Mouse (Mus musculus): Measurements from ENCODE around the gene Spata13. TPM values are rescaled to one million over a fixed set of nuclear protein-coding genes. Genes with fewer than 3 reads are reported as not detected.

The Spata13 gene
- polyA plus RNA-seq, 1 experiment from 2014 or later: 73.2 TPM

DNA sequence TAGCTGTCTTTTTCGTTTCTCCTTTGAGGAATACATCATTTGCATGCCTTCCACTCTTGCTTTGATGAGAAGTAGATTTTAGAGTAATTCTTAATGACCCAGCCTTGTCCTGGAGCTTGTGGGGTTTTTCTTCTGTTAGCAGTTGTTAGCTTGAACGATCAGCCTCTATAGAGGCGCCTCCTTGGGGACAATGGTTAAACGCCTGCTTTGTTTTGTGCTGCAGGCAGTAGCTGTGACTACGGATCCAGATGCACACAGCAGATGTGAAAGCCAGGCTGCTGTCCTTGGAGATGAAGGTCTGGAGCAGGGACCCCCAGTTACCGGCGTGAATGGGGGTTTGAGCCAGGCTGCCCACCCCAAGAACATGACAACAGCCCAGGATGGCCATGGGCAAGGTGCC, 56.8 kb downstream of the Spata13 start:
- H3K4me3 ChIP-seq (ENCODE audit: low read depth, low read length): no peak overlapping the region
- H3K36me3 ChIP-seq (ENCODE audit: control insufficient read depth, insufficient read depth, low read length): no peaks in the 10 kb centered on the region
- no peak overlapping the region for H3K9ac ChIP-seq (ENCODE audit: low read depth, low read length)
- DNase-seq (ENCODE audit: low spot score): no peak
- H3K9me3 ChIP-seq (ENCODE audit: control insufficient read depth, low read length): no peaks in the 10 kb centered on the region
- no peak overlapping the region for H3K4me2 ChIP-seq (replicated peaks; ENCODE audit: low read depth, low read length)
- H3K4me1 ChIP-seq (replicated peaks; ENCODE audit: control insufficient read depth, insufficient read depth, low read length): peaks cover 9% of the 10 kb centered on the region
- H3K27ac ChIP-seq (ENCODE audit: low read depth, low read length): peak overlapping the region; percentile 30; the same call in 1 of the 2 replicates
- 34% methylated on average over 7 of the region's 7 CpGs for WGBS
- ATAC-seq (ENCODE audit: low FRiP score): no peak
- H3K27me3 ChIP-seq (ENCODE audit: control insufficient read depth, insufficient read depth, low read length): no peaks in the 10 kb centered on the region

DNA sequence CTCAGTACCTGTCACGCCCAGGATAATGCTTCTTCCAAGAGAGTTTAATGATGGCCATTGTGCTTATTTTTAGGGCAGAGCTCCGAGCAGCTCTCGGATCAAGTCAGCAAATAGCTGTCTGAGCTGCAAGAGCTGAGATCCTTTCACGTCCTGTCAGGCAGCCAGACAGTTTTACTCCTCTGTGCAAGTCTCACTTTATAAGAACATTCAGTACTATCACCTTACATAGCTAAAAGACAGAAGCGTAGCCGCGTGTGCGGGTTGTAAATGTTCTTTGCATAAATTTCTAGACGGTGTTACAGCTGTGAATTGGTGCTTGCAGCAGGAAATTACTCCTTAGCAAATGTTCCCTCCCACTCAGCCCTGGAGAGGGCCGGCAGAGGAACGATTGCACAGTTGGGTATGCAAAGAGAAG, 59.3 kb downstream of the Spata13 start:
- Histone ChIP-seq H3K27me3 (ENCODE audit: control insufficient read depth, insufficient read depth, low read length) (no peaks in the 10 kb centered on the region), H3K4me3 (ENCODE audit: low read depth, low read length) (no peak overlapping the region), H3K9me3 (ENCODE audit: control insufficient read depth, low read length) (no peaks in the 10 kb centered on the region), H3K36me3 (ENCODE audit: control insufficient read depth, insufficient read depth, low read length) (no peaks in the 10 kb centered on the region), H3K4me2 (replicated peaks; ENCODE audit: low read depth, low read length) (no peak overlapping the region), H3K4me1 (replicated peaks; ENCODE audit: control insufficient read depth, insufficient read depth, low read length) (peaks cover 5% of the 10 kb centered on the region; the same call in 1 of the 2 replicates), H3K27ac (ENCODE audit: low read depth, low read length) (no peak overlapping the region), H3K9ac (ENCODE audit: low read depth, low read length) (no peak overlapping the region)
- ATAC-seq (ENCODE audit: low FRiP score) (no peak), DNase-seq (ENCODE audit: low spot score) (no peak)
- WGBS: 67% methylated on average over 11 of the region's 11 CpGs

- WGBS: 86% methylated on average over 5 of the region's 5 CpGs
- ATAC-seq (ENCODE audit: low FRiP score) (no peak), DNase-seq (ENCODE audit: low spot score) (no peak)
- Histone ChIP-seq H3K27me3 (ENCODE audit: control insufficient read depth, insufficient read depth, low read length) (no peaks in the 10 kb centered on the region), H3K4me2 (replicated peaks; ENCODE audit: low read depth, low read length) (no peak overlapping the region), H3K9me3 (ENCODE audit: control insufficient read depth, low read length) (no peaks in the 10 kb centered on the region), H3K36me3 (ENCODE audit: control insufficient read depth, insufficient read depth, low read length) (no peaks in the 10 kb centered on the region), H3K4me1 (replicated peaks; ENCODE audit: control insufficient read depth, insufficient read depth, low read length) (peaks cover 5% of the 10 kb centered on the region; the same call in 1 of the 2 replicates), H3K9ac (ENCODE audit: low read depth, low read length) (no peak overlapping the region), H3K4me3 (ENCODE audit: low read depth, low read length) (no peak overlapping the region), H3K27ac (ENCODE audit: low read depth, low read length) (no peak overlapping the region)
Measured at GRCm38 (mm10) chr14:60693666-60694065, 59.9 kb downstream of the Spata13 start.

- H3K27ac ChIP-seq (ENCODE audit: low read depth, low read length): no peak overlapping the region
- WGBS: 79% methylated on average over 14 of the region's 14 CpGs
- H3K4me2 ChIP-seq (replicated peaks; ENCODE audit: low read depth, low read length): no peak overlapping the region
- H3K4me3 ChIP-seq (ENCODE audit: low read depth, low read length): no peak overlapping the region
- DNase-seq (ENCODE audit: low spot score) (peak; percentile 73), ATAC-seq (ENCODE audit: low FRiP score) (no peak)
- H3K27me3 ChIP-seq (ENCODE audit: control insufficient read depth, insufficient read depth, low read length): no peaks in the 10 kb centered on the region
- peaks cover 5% of the 10 kb centered on the region; the same call in 1 of the 2 replicates for H3K4me1 ChIP-seq (replicated peaks; ENCODE audit: control insufficient read depth, insufficient read depth, low read length)
- no peaks in the 10 kb centered on the region for H3K9me3 ChIP-seq (ENCODE audit: control insufficient read depth, low read length)
- no peaks in the 10 kb centered on the region for H3K36me3 ChIP-seq (ENCODE audit: control insufficient read depth, insufficient read depth, low read length)
- no peak overlapping the region for H3K9ac ChIP-seq (ENCODE audit: low read depth, low read length)
Measured at GRCm38 (mm10) chr14:60694215-60694997, 60.6 kb downstream of the Spata13 start.

GRCm38 (mm10) chr14:60697351-60697750, 63.5 kb downstream of the Spata13 start:
- DNase-seq (ENCODE audit: low spot score) (no peak), ATAC-seq (ENCODE audit: low FRiP score) (no peak)
- H3K4me2 ChIP-seq (replicated peaks; ENCODE audit: low read depth, low read length): no peak overlapping the region
- no peaks in the 10 kb centered on the region for H3K36me3 ChIP-seq (ENCODE audit: control insufficient read depth, insufficient read depth, low read length)
- 85% methylated on average over 8 of the region's 8 CpGs for WGBS
- no peaks in the 10 kb centered on the region for H3K27me3 ChIP-seq (ENCODE audit: control insufficient read depth, insufficient read depth, low read length)
- H3K4me1 ChIP-seq (replicated peaks; ENCODE audit: control insufficient read depth, insufficient read depth, low read length): no peaks in the 10 kb centered on the region
- H3K27ac ChIP-seq (ENCODE audit: low read depth, low read length): no peak overlapping the region
- H3K9ac ChIP-seq (ENCODE audit: low read depth, low read length): no peak overlapping the region
- no peak overlapping the region for H3K4me3 ChIP-seq (ENCODE audit: low read depth, low read length)
- no peaks in the 10 kb centered on the region for H3K9me3 ChIP-seq (ENCODE audit: control insufficient read depth, low read length)

- Histone ChIP-seq H3K27ac (ENCODE audit: low read depth, low read length) (no peak overlapping the region), H3K4me2 (replicated peaks; ENCODE audit: low read depth, low read length) (no peak overlapping the region), H3K27me3 (ENCODE audit: control insufficient read depth, insufficient read depth, low read length) (no peaks in the 10 kb centered on the region), H3K36me3 (ENCODE audit: control insufficient read depth, insufficient read depth, low read length) (no peaks in the 10 kb centered on the region), H3K9ac (ENCODE audit: low read depth, low read length) (no peak overlapping the region), H3K4me3 (ENCODE audit: low read depth, low read length) (no peak overlapping the region), H3K9me3 (ENCODE audit: control insufficient read depth, low read length) (no peaks in the 10 kb centered on the region), H3K4me1 (replicated peaks; ENCODE audit: control insufficient read depth, insufficient read depth, low read length) (no peaks in the 10 kb centered on the region)
- 78% methylated on average over 10 of the region's 10 CpGs for WGBS
- ATAC-seq (ENCODE audit: low FRiP score): no peak
- no peak for DNase-seq (ENCODE audit: low spot score)
Measured at GRCm38 (mm10) chr14:60698980-60699379, 65.2 kb downstream of the Spata13 start.

GRCm38 (mm10) chr14:60702377-60703140, 68.8 kb downstream of the Spata13 start:
- ATAC-seq (ENCODE audit: low FRiP score) (no peak), DNase-seq (ENCODE audit: low spot score) (no peak)
- Histone ChIP-seq H3K36me3 (ENCODE audit: control insufficient read depth, insufficient read depth, low read length) (no peaks in the 10 kb centered on the region), H3K4me2 (replicated peaks; ENCODE audit: low read depth, low read length) (no peak overlapping the region), H3K9ac (ENCODE audit: low read depth, low read length) (no peak overlapping the region), H3K4me3 (ENCODE audit: low read depth, low read length) (no peak overlapping the region), H3K27ac (ENCODE audit: low read depth, low read length) (no peak overlapping the region), H3K27me3 (ENCODE audit: control insufficient read depth, insufficient read depth, low read length) (no peaks in the 10 kb centered on the region), H3K9me3 (ENCODE audit: control insufficient read depth, low read length) (no peaks in the 10 kb centered on the region), H3K4me1 (replicated peaks; ENCODE audit: control insufficient read depth, insufficient read depth, low read length) (no peaks in the 10 kb centered on the region)
- 84% methylated on average over 10 of the region's 10 CpGs for WGBS

- WGBS: 92% methylated on average over 6 of the region's 6 CpGs
- no peaks in the 10 kb centered on the region for H3K36me3 ChIP-seq (ENCODE audit: control insufficient read depth, insufficient read depth, low read length)
Measured at GRCm38 (mm10) chr14:60704510-60704909, 70.7 kb downstream of the Spata13 start.

More at GRCm38 (mm10) chr14:60704510-60704909, 70.7 kb downstream of the Spata13 start:
- H3K9ac ChIP-seq (ENCODE audit: low read depth, low read length): no peak overlapping the region
- no peak overlapping the region for H3K4me3 ChIP-seq (ENCODE audit: low read depth, low read length)
- H3K27ac ChIP-seq (ENCODE audit: low read depth, low read length): no peak overlapping the region
- no peaks in the 10 kb centered on the region for H3K27me3 ChIP-seq (ENCODE audit: control insufficient read depth, insufficient read depth, low read length)
- no peaks in the 10 kb centered on the region for H3K9me3 ChIP-seq (ENCODE audit: control insufficient read depth, low read length)
- no peaks in the 10 kb centered on the region for H3K4me1 ChIP-seq (replicated peaks; ENCODE audit: control insufficient read depth, insufficient read depth, low read length)
- DNase-seq (ENCODE audit: low spot score) (no peak), ATAC-seq (ENCODE audit: low FRiP score) (no peak)
- H3K4me2 ChIP-seq (replicated peaks; ENCODE audit: low read depth, low read length): no peak overlapping the region

Measured in hindbrain, embryonic 11.5 days (tissue).